ENCODE assay signal across 9 mouse cellular contexts in the genomic region with DNA sequence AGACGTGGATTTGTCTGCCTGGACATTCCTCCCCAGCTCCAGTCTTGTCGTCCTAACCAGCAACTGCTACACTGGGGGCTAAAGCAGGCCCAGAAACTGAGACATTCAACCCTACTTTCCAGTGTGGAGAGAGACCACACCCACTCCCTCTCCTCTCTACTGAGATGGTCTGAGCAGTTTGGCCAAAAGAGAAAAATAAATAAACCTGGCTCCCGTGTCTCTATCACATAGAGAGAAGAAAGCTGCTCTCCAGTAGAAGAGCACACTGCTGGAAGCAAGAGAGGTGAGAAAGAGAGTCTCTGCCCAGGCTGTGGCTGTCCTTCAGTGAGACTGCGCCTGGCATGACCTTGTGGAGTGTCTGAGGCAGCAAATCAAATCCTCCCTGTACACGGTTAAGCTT.
"Had no signal": no experiment of that assay in that cellular context is flagged by ENCODE, and none has a peak within 500 bp of the region (broad histone marks: within the 10 kb centered on the region; RNA-seq: fewer than 3 reads in every experiment).

No protein-coding gene starts in this region.

- H3K27me3 ChIP-seq: limb, embryonic 12.5 days; midbrain, embryonic 13.5 days; stomach, embryonic 15.5 days had no signal

- ATAC-seq: midbrain, embryonic 13.5 days had no signal

- H3K4me3 ChIP-seq: limb, embryonic 12.5 days; midbrain, embryonic 13.5 days; stomach, embryonic 15.5 days had no signal

- H3K9ac ChIP-seq: limb, embryonic 12.5 days; liver, embryonic 14.5 days; midbrain, embryonic 13.5 days; stomach, embryonic 15.5 days had no signal

- H3K27ac ChIP-seq: limb, embryonic 12.5 days; liver, embryonic 14.5 days; midbrain, embryonic 13.5 days; stomach, embryonic 15.5 days had no signal

- DNase-seq: kidney, postnatal 25 days; layer of hippocampus, postnatal 36 days; lung, adult 18-20 months; right cerebral cortex, postnatal 14 days; thymus, postnatal 4 days had no signal

- H3K9me3 ChIP-seq: limb, embryonic 12.5 days; midbrain, embryonic 13.5 days; stomach, embryonic 15.5 days had no signal

- H3K4me1 ChIP-seq: limb, embryonic 12.5 days; stomach, embryonic 15.5 days had no signal

- H3K36me3 ChIP-seq: limb, embryonic 12.5 days; midbrain, embryonic 13.5 days; stomach, embryonic 15.5 days had no signal

- H3K4me2 ChIP-seq: limb, embryonic 12.5 days; midbrain, embryonic 13.5 days; stomach, embryonic 15.5 days had no signal
